Mouse (Mus musculus): ENCODE data around the gene Zbtb8a. TPM values are rescaled to one million over a fixed set of nuclear protein-coding genes. Genes with fewer than 3 reads are reported as not detected.
A peak's percentile ranks its signal among the peaks of the same experiment; 100 is the strongest.
"Not testable (repeated sequence)": the region's sequence is repeated elsewhere in the genome, so short reads cannot be mapped to it uniquely, and the experiment has no call there.

The Zbtb8a gene
- total RNA-seq (2021): 1 to 10 TPM; 8.7 to 9.0 TPM

GRCm38 (mm10) chr4:129377601-129378390, at the start of gene Zbtb8a:
Gene Zbtb8a (minus strand): TSS chr4:129378116.
- peak; percentile 60 for DNase-seq

DNA sequence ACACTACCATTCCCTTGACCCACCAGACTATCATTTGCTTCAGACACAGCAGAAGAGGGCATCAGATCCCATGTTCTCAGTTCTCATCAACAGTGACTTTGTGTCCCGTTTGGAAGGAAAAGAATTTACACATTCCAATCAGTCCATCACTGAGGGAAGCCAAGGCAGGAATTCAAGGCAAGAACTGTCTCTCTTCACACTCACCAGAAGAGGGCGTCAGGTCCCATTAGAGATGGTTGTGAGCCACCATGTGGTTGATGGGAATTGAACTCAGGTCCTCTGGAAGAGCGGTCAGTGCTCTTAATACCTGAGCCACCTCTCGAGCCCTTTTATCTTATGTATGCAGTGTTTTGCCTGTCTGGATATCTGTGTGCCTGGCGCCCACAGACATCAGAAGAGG, 40.4 kb upstream of the Zbtb8a start:
- DNase-seq: no peak

DNA sequence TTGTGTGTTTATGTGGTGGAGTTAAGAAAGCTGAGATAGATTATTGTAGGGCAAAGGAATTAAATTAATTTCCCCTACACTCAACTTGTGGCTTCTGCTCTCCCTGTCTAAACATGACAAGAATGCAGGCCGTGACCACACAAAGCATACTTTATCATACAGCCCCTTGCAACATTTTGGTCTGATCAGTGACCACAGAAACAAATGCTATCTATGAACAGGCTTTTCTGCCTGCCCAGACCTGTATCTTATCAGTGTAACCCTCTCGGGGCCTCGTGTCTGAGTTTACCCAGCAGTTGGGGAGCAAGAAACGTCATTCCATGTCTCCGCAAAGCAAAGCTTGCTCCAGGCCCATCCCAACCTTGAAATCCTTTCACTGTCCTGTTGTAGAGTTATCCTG, 38.6 kb upstream of the Zbtb8a start:
- DNase-seq: no peak

DNA sequence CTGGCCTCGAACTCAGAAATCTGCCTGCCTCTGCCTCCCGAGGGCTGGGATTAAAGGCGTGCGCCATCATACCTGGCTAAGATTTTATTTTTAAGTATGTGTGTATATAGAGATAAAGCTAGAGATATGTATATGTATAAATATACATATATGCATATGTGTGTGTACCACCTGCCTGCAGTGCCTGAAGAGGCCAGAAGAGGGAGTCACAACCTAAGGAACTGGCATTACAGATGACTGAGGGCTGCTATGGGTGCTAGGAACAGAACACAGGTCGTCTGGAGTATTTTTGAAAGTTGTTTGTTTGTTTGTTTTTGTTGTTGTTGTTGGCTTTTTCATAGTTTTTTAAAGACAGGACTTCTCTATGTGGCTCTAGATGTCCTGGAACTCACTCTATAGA, 38.0 kb upstream of the Zbtb8a start:
- DNase-seq: no peak

- no peak for DNase-seq
Measured at GRCm38 (mm10) chr4:129410991-129411390, 33.1 kb upstream of the Zbtb8a start.

- not testable (repeated sequence) for DNase-seq
Measured at GRCm38 (mm10) chr4:129410532-129410931, 32.6 kb upstream of the Zbtb8a start.

DNA sequence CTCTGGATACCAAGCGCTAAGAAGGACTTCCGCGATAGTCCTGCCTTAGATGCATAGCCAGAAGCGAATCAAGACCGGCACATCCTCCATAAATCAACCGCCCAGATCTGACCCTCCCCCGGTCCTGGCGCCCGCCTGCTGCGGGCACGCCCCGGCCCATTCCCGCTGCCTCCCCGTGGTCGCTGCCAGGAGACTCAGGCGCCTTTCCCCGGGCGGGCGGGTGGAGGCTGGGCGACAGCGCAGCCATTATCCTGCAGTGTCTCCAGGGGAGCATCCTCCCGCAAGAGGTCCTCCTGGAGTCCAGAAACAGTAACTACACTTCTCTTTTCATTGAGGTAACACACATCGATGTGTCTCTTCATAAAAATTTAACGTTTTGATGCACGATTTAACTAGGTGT, 28.5 kb upstream of the Zbtb8a start:
- peak; percentile 68 for DNase-seq

DNA sequence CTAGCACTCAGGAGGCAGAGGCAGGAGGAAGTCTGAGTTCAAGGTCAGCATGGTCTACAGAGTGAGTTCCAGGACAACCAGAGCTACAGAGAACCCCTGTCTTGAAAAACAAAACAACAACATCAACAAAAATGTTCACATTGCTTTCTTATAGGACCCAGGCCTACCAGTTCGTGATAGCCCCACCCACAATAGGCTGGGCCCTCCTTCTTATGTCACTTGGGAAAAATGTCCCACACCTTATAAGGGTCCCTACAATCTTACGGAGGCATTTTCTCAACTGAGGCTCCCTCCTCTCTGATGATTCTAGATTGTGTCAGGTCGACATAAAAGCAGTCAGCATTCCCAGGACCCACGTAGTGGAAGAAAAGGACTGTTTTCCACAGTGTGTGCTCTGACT, 21.9 kb upstream of the Zbtb8a start:
- no peak for DNase-seq

- no peak for DNase-seq
Measured at GRCm38 (mm10) chr4:129396960-129397359, 19.0 kb upstream of the Zbtb8a start.

- DNase-seq: no peak
Measured at GRCm38 (mm10) chr4:129394089-129394870, 16.4 kb upstream of the Zbtb8a start.

DNA sequence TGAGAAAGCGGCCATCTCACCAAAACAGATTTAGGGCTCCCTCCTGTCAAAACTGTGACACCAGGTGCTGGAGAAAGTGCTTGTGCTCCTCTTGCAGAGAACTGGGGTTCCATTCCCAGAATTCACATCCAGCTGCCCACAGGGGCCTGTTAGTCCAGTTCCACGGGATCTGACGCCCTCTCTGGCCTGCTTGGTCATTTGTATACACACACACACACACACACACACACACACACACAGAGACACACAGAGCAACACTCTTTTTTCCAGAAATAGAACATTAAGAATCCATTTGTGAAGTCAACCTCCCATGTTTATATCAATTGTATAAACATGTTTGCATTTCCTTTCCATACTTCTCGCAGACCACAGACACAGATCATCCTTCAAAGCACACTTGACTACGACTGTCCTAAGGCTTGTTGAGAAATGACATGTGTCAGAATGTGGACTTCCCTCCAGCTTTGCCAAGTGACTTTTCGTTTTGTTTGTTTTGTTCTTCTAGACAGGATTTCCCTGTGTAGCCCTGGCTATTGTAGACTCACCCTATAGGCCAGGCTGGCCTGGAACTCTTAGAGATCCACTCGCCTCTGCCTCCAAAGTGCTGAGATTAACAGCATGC, 13.1 kb upstream of the Zbtb8a start:
- no peak for DNase-seq

DNA sequence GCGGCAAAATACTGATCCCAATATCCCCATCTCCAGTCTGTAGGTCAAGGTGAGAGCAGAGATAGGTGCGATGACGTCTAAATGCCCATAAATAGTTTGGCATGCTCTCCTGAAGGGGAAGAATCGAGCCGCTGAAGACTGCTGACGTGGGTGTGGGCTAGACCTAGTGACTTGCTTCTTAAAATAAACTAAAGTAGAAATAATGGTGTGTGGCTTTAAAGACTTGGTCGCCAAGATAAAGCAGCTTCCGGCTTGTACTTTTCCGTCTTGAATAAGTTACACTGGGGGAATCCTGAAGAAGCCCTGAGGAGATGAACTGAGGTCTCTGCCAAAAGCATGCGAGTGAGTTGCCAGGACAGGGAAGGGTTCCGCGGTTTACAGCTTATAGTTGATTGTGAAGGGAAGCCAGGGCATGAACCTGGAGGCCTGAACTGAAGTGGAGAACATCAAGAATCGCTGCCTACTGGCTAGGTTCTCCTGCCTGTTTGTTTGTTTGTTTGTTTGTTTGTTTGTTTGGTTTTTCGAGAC, 12.4 kb upstream of the Zbtb8a start:
- peak; percentile 34 for DNase-seq

DNA sequence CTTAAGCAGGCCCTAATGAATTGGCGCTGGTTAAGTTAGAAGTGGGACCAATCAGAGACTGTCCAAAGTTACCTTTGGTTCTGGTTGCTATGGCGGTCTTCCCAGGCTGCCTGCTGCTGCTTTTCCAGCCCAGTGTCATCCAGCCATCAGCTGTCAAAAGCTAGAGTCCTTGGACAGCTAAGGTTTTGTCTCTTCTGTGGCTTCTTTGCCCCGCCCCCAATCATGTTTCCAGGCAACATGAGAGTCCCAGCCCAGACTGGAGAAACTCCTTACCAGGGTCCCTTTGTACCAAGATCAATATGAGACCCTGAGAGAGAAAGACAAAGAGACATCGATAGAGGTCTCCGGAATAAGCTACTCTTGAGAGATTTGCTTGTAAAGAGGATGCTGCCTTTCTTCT, 10.5 kb upstream of the Zbtb8a start:
- no peak for DNase-seq

GRCm38 (mm10) chr4:129386989-129387388, 9.1 kb upstream of the Zbtb8a start:
- DNase-seq: no peak

GRCm38 (mm10) chr4:129386269-129386946, 8.5 kb upstream of the Zbtb8a start:
- DNase-seq: no peak

GRCm38 (mm10) chr4:129385685-129386084, 7.8 kb upstream of the Zbtb8a start:
- no peak for DNase-seq

GRCm38 (mm10) chr4:129384440-129384839, 6.5 kb upstream of the Zbtb8a start:
- peak; percentile 58 for DNase-seq

DNA sequence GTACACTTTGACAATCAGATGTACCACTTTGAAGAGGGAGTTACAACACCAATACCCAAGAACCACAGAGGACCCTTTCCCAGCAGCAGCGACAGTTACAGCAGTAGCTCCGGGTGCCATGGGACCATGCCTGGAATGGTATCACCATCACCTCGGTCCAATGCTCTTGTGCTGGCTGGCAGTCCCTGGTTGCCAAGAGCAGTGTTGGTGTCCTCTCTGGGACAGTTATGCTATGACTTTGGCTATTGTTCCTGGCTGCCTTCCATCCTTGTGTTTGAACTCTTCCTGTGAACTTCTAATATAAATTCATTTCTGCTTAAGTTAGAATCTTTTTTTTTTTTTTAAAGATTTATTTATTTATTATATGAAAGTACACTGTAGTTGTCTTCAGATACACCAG, 5.7 kb upstream of the Zbtb8a start:
- no peak for DNase-seq

DNA sequence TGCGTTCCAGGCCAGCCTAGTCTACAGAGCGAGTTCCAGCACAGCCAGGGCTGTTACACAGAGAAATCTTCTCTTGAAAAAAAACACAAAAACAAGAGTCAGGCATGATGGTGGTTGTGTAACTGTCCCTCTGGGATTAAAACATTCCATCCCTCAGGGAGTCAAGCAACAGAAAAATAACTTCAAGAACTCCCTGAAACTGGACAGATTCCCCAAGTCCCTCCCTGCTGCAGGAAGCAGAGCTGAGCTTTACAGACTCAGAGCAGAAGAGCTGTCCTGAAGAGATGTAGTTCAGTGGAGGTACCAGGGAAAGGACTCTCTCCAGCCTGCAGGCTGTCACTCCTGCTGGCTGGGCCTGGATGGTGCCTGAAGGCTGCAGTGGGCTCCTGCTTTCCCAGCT, 4.6 kb upstream of the Zbtb8a start:
- DNase-seq: no peak

DNA sequence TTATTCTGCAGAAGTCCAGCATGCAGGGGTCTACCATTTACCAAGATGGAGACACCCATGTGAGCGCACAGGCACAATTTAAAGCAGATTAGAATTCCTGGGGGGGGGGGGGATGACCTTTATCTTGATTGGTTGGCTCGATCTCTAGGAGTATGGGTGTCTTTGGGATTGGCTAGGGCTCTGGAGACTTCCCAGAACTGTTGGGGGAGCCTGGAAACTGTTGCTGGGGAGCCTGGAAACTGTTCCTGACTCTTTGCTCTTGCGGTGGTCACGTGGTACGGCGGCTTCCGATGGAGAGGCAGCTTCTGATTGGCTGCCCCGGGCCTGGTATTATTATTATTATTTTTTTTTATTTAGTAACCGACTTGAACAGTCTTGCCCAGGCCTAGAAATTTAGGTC, 4.1 kb upstream of the Zbtb8a start:
- DNase-seq: no peak

DNA sequence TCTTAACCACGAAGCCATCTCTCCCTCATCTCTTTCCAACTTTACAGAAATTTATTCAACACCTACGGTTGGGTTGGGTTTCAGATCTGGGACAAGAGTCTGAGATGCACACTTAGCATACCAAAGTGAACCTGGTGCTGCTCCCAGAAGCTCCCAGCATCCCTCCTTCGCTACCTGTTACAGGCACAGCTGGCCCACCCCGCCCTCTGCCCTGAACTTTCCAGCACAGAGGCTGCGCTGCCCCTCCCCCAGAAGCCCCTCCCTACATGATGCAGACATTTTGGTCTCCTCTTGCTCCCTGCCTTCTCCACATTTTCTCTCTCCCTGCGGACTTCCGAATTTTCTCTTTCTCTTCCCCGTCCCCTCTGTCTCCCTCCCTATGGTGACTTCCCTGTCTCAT, 3.2 kb upstream of the Zbtb8a start:
- DNase-seq: no peak

DNA sequence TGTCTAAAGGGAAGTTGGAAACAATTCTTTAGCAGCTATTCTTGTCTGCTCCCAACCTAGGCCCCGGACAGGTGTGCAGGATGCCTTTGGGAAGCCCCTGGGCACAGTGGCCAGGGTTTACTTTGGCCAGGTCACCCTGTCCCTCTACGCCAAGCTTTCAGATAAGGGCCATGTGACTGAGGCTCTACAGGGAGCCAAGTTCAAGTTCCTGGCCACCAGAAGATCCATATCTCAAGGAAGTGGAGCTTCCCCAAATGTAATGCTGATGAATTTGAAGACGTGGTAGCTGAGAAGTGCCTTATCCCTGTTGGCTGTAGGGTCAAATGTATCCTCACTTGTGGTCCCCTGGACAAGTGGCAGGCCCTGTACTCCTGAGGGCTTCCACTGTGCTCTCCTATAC, 1.9 kb upstream of the Zbtb8a start:
- DNase-seq: no peak

Data from heart, postnatal 4 days (tissue).